Mouse (Mus musculus) retina, postnatal 7 days (tissue): ENCODE data around the gene Chkb.
A peak's percentile ranks its signal among the peaks of the same experiment; 100 is the strongest.

Experiments used
- DNase-seq: peaks from one replicate; pipeline ENCODE4 v3.0.0-alpha.2; 2012; ENCODE audit warnings: low read depth, low spot score

Gene Chkb

GRCm38 (mm10) chr15:89429352-89430221, at the start of gene Chkb, which contains the start of the genes C730034F03Rik and Gm44502:
Gene Chkb (minus strand): TSS chr15:89429908.
Gene C730034F03Rik (plus strand): TSS chr15:89429589.
Gene Gm44502 (minus strand): TSS chr15:89429696.
- DNase-seq, result peak; percentile 87

GRCm38 (mm10) chr15:89478622-89479021, 48.9 kb upstream of the Chkb start:
- no peak for DNase-seq

DNA sequence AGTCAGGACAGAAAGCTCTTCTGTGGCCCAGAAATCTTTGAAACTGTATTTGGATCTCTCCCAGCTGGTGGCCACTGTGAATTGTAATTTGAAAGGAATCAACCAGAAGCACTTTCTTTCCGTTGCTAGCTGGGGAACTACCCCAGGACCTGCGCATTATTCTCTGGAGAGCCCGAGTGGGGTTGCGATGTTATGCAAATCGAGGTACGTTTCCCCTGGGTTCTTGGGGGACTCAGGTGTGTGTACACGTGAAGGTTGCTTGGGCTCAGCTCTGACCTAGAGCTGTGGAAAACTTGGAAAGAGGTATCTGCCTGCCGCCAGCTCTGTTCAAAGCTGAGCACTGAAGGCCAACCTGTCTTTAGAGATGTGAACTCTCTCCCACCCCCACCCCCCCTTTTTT, 48.1 kb upstream of the Chkb start:
- no peak for DNase-seq

- DNase-seq, result no peak
Observed at GRCm38 (mm10) chr15:89477091-89477491, 47.4 kb upstream of the Chkb start, which contains the start of gene Arsa. Gene Arsa (minus strand): TSS chr15:89477425.

GRCm38 (mm10) chr15:89476475-89476815, 46.7 kb upstream of the Chkb start:
- DNase-seq, result no peak

DNA sequence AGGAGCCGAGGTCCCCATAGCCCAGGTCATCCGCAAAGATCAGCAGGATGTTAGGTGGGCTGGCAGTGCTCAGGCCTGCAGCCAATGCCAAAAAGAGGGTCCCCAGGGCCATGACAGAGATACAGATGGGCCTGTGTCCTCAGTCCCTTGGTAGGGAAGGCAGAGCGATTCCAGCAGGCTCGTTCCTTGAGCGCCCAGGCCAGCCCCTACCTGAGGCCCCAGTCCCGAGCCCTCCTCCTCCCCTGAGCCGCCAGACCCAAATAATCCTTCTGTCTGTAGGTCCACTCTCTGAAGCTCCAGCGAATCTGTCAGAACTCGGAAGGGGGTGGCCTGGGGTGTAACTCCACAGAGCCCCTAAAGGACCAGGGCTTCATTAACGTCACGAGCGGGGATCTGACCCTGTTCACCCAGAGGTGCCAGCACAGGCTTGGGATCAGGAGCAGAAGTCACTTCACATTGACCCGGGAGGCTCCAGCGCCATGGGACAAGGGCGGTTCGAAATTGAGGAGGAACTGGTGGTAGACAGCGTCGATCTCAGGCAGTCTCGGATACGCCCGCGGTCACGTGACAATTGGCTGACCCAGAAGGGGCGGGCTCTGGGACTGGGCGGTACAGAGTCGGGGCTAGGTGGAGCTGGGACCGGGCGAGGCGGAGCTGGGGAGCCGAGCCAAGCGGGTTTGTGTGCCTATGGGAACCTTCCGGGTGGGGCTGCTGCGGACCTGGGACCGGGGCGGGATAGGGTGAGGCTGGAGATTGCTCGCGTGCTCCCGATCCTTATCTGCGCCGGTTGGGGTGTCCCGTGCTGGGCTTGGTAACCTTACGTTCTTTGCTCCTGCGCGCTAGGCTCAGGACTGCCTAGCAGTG, 46.1 kb upstream of the Chkb start:
- peak; percentile 70 for DNase-seq

DNA sequence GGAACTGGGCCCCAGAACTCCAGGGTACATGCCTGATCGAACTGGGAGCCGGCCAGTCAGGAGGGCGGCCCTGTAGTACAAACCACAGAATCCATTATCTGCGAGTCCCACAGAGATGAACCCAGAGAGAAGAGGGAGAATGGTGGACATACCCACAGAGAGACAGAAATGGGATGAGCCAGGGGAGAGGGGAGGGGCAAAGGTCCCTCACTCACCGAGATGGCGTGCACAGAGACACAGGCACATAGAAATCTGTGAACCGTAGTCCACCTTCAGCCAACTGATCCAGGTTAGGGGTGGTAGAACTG, 45.5 kb upstream of the Chkb start:
- no peak for DNase-seq

DNA sequence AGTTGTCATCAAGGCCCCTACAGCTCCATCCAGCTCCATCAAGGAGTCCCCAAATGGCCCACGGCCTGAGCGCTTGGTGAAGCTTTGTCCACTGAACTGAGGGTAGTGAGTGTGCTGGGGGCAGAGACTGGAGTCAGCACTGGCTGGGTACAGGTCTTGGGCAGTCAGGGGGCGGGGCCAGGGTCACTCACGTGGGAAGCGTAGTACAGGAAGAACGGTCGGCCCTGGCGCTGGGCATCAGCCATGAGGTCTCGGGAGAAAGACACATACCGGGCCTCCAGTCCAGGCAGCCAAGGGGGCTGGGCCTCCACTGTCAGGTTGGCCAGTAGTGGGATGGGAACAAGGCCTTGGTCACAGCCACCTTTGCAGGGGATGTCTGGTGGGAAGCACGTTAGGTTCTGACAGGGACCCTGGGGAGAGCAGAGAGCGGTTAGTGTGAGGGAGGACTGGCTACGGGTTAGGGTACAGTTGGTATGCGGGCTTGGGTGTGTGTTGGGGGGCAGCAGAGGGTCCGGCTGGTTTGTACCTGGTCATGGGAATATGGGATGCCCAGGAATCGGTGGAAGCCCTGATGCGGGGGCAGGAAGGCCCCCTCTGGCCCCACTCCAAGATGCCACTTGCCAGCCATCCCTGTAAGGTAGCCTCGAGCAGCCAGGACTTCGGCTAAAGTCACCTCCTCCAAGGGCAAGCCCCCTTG, 45.0 kb upstream of the Chkb start:
- DNase-seq, result no peak

DNA sequence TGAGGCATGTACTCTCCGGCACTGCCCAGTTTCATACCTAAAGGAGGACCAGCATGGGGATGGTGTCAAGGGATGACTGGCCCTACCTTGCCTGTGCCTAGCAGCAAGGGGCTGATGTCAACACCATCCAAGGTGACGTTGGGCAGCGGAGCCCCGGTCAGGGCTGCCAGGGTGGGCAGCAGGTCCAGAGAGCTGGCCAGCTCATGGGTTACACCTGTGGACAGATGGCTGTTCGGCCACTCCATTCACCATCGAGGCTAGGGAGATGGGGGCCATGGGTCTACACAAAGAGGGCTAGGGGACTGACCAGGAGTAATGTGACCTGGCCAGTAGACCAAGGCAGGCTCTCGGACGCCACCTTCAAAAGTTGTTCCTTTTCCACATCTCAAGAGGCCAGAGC, 44.2 kb upstream of the Chkb start:
- no peak for DNase-seq

GRCm38 (mm10) chr15:89473370-89473769, 43.7 kb upstream of the Chkb start:
- no peak for DNase-seq

DNA sequence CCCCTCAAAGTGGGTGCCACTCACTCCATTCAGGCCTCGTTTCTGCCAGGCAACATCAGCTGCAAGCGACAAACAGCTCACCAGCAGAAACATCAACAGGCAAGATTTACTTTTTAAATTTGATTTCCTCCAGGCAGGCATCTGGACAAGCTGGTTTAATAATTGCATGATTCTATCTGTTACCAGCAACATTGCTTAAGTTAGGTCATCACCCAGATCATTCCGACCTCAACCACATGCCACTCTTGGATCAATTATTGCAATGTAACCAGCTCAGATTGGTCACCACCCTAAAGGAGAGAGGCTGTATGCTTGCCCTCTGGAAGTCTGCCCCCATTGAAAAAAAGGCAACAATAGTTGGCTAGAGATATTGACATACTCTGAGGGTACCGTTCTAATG, 41.8 kb upstream of the Chkb start:
- DNase-seq, result no peak

DNA sequence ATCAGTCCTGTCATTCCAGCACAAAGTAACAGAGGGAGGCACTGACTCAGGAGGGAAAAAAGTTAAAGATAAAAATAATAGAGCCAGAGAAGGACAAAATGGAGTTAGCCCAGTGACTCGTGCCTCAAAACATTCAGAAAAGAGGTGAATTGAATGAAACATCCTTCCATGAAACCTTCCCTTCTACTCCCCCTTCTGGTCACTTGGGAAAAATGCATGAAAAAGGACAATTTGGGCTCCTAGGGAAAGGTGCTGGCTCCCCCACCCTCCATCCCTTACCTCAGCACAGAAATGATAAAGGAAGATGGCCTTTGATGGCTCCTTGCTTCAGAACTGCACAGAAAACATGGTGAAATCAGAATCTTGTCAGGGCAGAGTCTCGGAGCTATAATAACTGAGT, 38.9 kb upstream of the Chkb start:
- DNase-seq, result peak; percentile 19

DNA sequence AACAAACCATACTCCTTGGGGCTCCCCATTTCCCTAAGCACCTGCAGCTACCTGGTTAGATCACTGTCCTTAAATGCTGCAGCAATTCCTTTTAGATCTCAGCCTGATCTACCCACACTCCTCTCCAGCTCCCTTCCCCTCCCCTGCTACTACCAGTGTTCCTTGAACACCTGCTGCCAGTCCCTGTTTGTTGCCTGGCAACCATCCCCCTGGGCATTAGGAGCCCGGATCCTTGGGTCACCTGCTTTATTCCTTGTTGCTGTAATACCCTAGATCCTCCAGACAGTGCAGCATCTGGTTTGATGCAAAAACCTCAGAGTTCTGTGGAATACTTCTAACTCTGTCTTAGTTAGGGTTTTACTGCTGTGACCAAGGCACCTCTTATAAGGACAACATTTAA, 35.3 kb upstream of the Chkb start:
- peak; percentile 52 for DNase-seq

GRCm38 (mm10) chr15:89463334-89464235, 33.9 kb upstream of the Chkb start:
- no peak for DNase-seq

- DNase-seq, result no peak
Observed at GRCm38 (mm10) chr15:89462176-89462575, 32.5 kb upstream of the Chkb start.

DNA sequence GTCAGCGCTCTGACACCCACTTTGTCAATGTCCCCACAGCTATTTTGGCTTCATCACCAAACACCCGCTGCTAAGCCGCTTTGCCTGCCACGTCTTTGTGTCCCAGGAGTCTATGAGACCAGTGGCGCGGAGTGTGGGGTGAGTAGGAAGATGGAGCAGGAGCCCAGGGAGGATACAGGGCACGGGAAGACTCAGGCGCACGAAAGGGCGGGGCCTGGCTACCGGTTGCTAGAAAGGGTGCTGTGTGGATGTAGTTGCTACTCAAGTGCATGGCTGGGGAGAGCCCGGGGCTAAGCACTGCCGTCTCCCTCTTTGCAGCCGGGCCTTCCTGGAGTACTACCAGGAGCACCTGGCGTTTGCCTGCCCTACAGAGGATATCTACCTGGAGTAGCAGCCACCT, 31.6 kb upstream of the Chkb start:
- DNase-seq, result no peak

GRCm38 (mm10) chr15:89460298-89460697, 30.6 kb upstream of the Chkb start:
- DNase-seq, result no peak

- no peak for DNase-seq
Observed at GRCm38 (mm10) chr15:89459821-89460220, 30.1 kb upstream of the Chkb start.

DNA sequence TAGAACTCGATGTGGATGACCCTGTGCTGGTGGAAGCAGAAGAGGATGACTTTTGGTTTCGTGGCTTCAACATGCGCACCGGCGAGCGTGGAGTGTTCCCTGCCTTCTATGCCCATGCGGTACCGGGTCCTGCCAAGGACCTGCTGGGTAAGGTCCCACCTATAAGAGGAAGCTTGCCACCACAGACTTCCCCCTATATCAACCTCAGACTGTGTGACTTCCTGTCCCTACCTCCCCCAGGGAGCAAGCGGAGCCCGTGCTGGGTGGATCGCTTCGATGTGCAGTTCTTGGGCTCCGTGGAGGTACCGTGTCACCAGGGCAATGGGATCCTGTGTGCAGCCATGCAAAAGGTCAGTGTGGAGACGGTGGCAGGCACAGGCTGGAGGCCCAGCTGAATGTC, 29.2 kb upstream of the Chkb start:
- DNase-seq, result no peak

DNA sequence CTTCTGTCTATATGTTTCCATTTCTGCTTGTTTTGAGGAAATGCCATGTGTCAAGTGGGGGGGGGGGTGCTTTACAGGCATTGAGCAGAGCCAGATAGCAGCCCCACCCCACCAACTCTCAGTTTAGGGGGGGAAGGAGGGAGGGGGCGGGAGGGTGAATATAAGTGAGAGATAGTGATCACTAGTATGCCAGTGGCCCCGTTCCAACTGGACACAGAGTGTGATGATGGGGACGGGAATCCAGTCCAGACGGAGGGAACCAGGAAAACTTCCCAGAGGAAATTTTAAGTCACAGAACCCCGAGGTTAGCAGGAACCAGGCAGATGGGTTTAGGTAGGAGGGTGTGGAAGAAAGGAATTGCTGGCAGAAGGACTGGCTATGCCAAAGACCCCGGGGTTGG, 25.9 kb upstream of the Chkb start:
- DNase-seq, result no peak

- no peak for DNase-seq
Observed at GRCm38 (mm10) chr15:89454857-89455256, 25.1 kb upstream of the Chkb start.
